Mouse (Mus musculus) thymus, adult 2 months (tissue): Measurements from ENCODE around the gene Twsg1. TPM values are rescaled to one million over a fixed set of nuclear protein-coding genes. Genes with fewer than 3 reads are reported as not detected.

Source experiments
- DNase-seq: peaks from one replicate; pipeline ENCODE4 v3.0.0; 2021
- H3K27ac ChIP-seq: fragments of 200-500 bp; 2 replicates; pipeline ENCODE4 v1.5.1; 2012; ENCODE audit warnings: low read length, control low read depth; ENCODE audit not compliant: control insufficient read depth, insufficient read depth
- H3K27me3 ChIP-seq: fragments of 200-500 bp; 2 replicates; pipeline ENCODE4 v1.6.1; 2012; ENCODE audit warnings: mild to moderate bottlenecking, low read length, moderate library complexity, mixed read lengths; ENCODE audit not compliant: control insufficient read depth, insufficient read depth
- H3K36me3 ChIP-seq: fragments of 200-500 bp; 2 replicates; pipeline ENCODE4 v1.6.1; 2012; ENCODE audit warnings: mild to moderate bottlenecking, low read length, moderate library complexity; ENCODE audit not compliant: control insufficient read depth, insufficient read depth
- H3K4me1 ChIP-seq: fragments of 200-500 bp; replicated peaks from 2 replicates; pipeline ENCODE4 v1.6.1; 2012; ENCODE audit warnings: low read length; ENCODE audit not compliant: control insufficient read depth, insufficient read depth
- H3K4me3 ChIP-seq: fragments of 200-500 bp; 2 replicates; pipeline ENCODE4 v1.5.1; 2012; ENCODE audit warnings: mild to moderate bottlenecking, low read length, control low read depth, moderate library complexity; ENCODE audit not compliant: control insufficient read depth, insufficient read depth
- CTCF ChIP-seq: fragments of 200-500 bp; IDR thresholded peaks from 2 replicates; pipeline ENCODE4 v1.5.1; 2012; ENCODE audit warnings: mild to moderate bottlenecking, control low read depth, low read length, moderate library complexity, borderline replicate concordance; ENCODE audit not compliant: control insufficient read depth, poor library complexity, insufficient read depth; ENCODE audit errors: extremely low read depth
- POLR2A ChIP-seq: fragments of 200-500 bp; IDR thresholded peaks from 2 replicates; pipeline ENCODE4 v1.6.1; 2012; ENCODE audit warnings: mild to moderate bottlenecking, low read length, control low read depth, moderate library complexity; ENCODE audit not compliant: control insufficient read depth, poor library complexity, insufficient read depth; ENCODE audit errors: extremely low read depth
- WGBS: fragments of 180-500 bp; shearing (Covaris S2); methylation state at CpG from one replicate; pipeline ENCODE4 v1.1.7; 2018; 5-methylcytosine and 5-hydroxymethylcytosine counted together
- polyA plus RNA-seq: library from polyadenylated mRNA; depleted of rRNA; stranded (reverse); fragments of >200 nt; gene quantifications from 2 replicates; pipeline ENCODE4 v1.2.3, GENCODE M21; 2012; rRNA removed

The Twsg1 gene
- polyA plus RNA-seq, 1 experiment = 35.2 TPM

DNA sequence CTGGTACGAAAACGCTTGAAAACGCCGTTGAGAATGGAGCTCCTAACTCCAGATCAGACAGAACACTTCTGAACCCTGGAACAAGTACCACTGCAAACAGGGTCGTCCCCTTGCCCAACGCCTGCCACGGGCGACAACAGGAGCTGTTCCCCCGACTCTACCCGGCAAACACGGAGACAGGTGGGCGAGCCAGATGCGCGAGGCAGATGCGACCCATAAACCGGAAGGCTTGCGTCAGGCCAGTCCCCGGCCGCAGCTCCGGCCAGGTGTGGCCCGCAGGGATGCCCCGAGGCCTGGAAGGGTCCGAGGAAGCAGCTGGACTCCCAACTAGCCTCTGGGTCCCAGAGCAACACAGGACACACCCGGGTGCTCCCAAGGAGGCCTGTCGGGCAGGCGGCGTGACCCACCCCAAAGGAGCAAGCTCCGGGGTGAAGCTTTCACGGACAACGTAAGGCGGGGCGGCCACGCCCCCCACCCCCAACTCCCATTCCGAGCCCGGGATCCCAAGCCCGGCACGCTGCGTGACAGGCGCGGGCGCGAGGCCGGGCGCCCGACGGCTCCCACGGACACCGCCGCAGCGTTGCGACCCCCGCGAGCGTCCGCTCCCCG lies 66.9 kb downstream of the Twsg1 start:
- TF ChIP-seq CTCF (no peak), POLR2A (0 out of 2 replicates have a peak, but pooled peaks have one; percentile 16)
- H3K4me3 ChIP-seq = peak overlapping the region; percentile 62
- no peak overlapping the region for H3K27ac ChIP-seq
- no peaks in the 10 kb centered on the region for H3K36me3 ChIP-seq
- H3K4me1 ChIP-seq = peaks cover 14% of the 10 kb centered on the region
- DNase-seq = peak; percentile 53
- WGBS = under 1% methylated on average over 56 of the region's 56 CpGs
- H3K27me3 ChIP-seq = no peaks in the 10 kb centered on the region

DNA sequence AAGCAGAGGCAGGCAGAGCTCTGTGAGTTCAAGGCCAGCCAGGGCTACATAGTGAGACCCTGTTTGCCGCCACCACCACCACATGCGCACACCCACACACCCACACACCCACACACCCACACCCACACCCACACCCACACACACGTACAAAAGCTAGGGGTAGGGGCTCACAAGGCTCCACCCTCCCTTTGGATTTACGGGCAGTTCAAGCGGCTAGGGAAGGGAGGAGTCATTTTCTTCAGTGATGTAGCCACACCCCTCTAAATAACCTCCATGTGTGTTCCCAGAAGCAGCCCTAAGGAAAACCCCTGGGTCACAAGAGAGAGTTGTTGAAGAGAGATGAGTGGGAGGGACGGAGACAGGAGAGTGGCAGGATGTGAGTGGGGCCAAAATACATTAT lies 74.0 kb downstream of the Twsg1 start:
- WGBS = 94% methylated on average over 6 of the region's 6 CpGs
- TF ChIP-seq POLR2A (no peak), CTCF (no peak)
- no peaks in the 10 kb centered on the region for H3K36me3 ChIP-seq
- H3K27ac ChIP-seq = no peak overlapping the region
- no peak for DNase-seq
- no peaks in the 10 kb centered on the region for H3K27me3 ChIP-seq
- H3K4me3 ChIP-seq = no peak overlapping the region
- peaks cover 21% of the 10 kb centered on the region for H3K4me1 ChIP-seq

DNA sequence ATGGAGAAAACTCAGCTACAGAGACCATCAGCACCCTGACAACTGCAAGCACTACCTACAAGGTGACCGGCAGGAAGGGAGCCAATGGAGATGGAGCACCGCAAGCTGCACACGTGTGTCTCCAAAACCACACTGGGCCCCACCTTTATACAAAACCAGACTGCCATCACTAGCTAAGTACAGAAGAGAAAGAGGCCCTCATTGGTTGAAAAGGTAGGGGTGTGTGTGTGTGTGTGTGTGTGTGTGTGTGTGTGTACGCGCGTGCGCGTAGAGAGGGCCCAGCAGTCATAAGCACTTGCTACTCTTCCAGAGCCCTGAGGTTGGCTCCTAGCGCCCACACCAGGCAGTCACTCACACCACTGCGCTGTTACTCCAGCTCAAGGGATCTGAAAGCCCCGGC lies 77.2 kb downstream of the Twsg1 start:
- Histone ChIP-seq H3K27ac (no peak overlapping the region), H3K27me3 (no peaks in the 10 kb centered on the region), H3K4me1 (peaks cover 25% of the 10 kb centered on the region), H3K36me3 (no peaks in the 10 kb centered on the region), H3K4me3 (no peak overlapping the region)
- WGBS = 60% methylated on average over 11 of the region's 11 CpGs
- DNase-seq = no peak
- TF ChIP-seq CTCF (no peak), POLR2A (no peak)

DNA sequence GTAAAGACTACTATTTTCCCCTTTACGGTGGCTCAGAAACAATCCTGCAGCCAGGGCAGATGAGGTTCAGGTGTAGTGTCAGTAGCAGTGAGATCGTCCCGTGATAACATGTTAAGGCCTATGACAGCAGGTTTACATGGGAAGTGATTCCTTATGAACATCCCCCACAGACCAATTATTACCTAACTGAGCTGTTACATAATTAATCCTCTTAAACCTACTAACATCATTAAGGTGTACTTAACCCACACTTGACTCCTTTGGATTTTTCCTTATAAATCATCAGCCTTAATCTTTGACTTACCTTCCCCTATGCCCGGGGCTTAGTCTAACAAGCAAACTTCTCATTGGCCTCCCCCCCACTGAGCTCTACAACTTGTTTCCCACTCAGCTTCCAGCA lies 77.9 kb downstream of the Twsg1 start:
- no peaks in the 10 kb centered on the region for H3K27me3 ChIP-seq
- TF ChIP-seq CTCF (no peak), POLR2A (no peak)
- no peak overlapping the region for H3K4me3 ChIP-seq
- no peak for DNase-seq
- H3K36me3 ChIP-seq = no peaks in the 10 kb centered on the region
- 91% methylated on average over 4 of the region's 4 CpGs for WGBS
- H3K27ac ChIP-seq = no peak overlapping the region
- H3K4me1 ChIP-seq = peaks cover 25% of the 10 kb centered on the region

DNA sequence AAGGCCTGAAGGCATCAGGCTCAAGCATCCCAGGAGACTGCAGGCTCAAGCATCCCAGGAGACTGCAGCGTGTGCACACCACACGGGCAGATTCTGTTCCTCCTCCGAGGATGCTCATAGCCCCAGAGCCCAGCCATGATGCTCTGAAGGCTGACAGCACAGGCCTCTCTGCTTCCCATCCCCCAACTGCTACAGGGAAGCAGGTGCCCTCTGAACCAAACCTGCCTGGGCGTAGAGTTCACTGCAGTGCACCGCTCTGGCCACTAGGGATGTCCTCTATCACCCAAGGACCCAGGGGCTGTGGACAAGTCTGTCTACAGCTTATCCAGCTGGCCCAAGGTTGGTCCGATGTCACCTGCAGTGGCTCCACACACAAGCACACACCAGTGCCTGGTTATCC lies 78.4 kb downstream of the Twsg1 start:
- no peaks in the 10 kb centered on the region for H3K27me3 ChIP-seq
- TF ChIP-seq CTCF (peak; percentile 88), POLR2A (no peak)
- peaks cover 25% of the 10 kb centered on the region for H3K4me1 ChIP-seq
- DNase-seq = peak; percentile 70
- peak overlapping the region; percentile 50 for H3K27ac ChIP-seq
- H3K4me3 ChIP-seq = no peak overlapping the region
- H3K36me3 ChIP-seq = no peaks in the 10 kb centered on the region
- 57% methylated on average over 6 of the region's 6 CpGs for WGBS

DNA sequence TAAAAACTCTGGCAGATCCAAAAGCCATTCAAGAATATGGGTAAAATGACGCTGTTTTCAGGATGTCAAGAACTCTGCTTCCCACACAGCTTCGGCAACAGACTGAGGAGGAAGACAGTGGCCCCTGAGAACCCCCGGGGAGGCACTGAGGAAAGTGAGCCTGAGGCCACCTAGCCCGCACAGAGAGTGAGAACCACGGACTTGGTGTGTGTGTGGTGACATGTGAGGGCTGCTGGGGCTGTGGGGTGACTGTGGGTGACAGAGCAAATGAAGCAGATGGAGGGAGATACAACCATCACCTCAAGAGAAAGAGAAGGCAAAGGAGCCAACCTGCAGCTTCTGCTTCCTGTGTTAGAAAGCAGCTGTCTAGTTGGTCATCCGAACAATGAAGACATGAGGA lies 79.0 kb downstream of the Twsg1 start:
- no peak for TF ChIP-seq CTCF
- TF ChIP-seq POLR2A = no peak

More for the DNA sequence above, 79.0 kb downstream of the Twsg1 start:
- H3K27me3 ChIP-seq = no peaks in the 10 kb centered on the region
- WGBS = 7% methylated on average over 6 of the region's 6 CpGs
- H3K27ac ChIP-seq = peak overlapping the region; percentile 50
- H3K4me1 ChIP-seq = peaks cover 25% of the 10 kb centered on the region
- H3K36me3 ChIP-seq = no peaks in the 10 kb centered on the region; the same call in 1 of the 2 replicates
- no peak overlapping the region for H3K4me3 ChIP-seq
- DNase-seq = no peak

Other genes with a start within 250 kb of the Twsg1 start
- 4.8 and 6.5 TPM in 2 replicates for gene Rab31, start 178.5 kb downstream of the Twsg1 start, polyA plus RNA-seq
- 36.6 and 40.1 TPM in 2 replicates for gene Ppp4r1, start 168.7 kb downstream of the Twsg1 start, polyA plus RNA-seq
- gene Ralbp1, start 65.4 kb downstream of the Twsg1 start, polyA plus RNA-seq = 47.6 and 48.7 TPM in 2 replicates
- gene Ankrd12, start 125.9 kb upstream of the Twsg1 start, polyA plus RNA-seq = 7.9 and 8.9 TPM in 2 replicates
- 37.0 and 41.1 TPM in 2 replicates for gene Ndufv2, start 150.3 kb upstream of the Twsg1 start, polyA plus RNA-seq
- gene Washc1, start 160.3 kb upstream of the Twsg1 start, polyA plus RNA-seq = 95.9 and 99.5 TPM in 2 replicates
- 21.5 and 22.2 TPM in 2 replicates for gene Ddx11, start 172.3 kb upstream of the Twsg1 start, polyA plus RNA-seq